Mouse (Mus musculus): ENCODE data around the gene Slc35b2. TPM values are rescaled to one million over a fixed set of nuclear protein-coding genes. Genes with fewer than 3 reads are reported as not detected.

The Slc35b2 gene
- polyA plus RNA-seq, 1 experiment from 2014 or later, result 121 TPM

DNA sequence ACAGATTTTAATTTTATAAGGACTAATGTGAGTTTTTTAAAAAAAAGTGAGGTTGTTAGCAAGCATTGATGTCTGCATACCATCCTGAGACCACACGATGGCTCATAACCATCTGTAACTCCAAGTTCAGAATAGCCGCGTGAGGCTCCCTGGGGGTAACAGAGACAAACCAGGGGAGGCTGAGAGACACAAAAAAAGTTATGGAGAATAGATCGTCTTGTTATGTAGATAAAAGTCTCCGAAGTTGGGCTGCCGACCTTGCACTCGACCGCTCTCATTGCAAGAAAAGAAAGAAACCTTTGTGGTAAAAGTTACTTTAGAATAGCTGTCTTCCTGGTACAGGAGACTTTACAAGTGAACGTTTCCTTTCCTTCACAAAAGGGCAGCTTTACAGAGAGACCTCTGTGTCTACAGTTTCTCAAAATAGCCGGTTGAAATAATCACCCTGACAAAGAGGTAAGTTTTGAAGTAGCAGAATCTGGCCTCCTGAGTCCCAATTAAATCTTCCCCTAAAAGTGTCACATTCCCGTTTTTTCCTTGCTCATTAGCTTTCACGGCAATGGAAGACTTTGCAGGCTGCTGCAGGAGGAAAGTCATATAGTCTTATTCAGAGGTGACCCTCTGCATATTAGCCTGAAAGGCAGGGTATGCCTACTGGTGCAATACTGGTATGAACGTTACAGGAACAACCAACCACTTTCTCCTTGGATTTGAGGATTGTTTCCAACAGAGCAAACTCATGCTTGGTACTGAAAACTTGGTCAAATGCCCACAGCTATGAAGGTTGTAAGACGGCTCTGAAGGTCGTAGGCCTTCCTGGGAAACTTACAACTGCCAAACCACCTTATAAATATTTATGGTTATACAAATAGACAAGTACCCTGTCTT is 43.6 kb downstream of the Slc35b2 start:
- H3K27me3 ChIP-seq (ENCODE audit: insufficient read depth, poor library complexity, severe bottlenecking), result peaks cover 17% of the 10 kb centered on the region
- DNase-seq (ENCODE audit: low spot score), result no peak
- 81% methylated on average over 15 of the region's 15 CpGs for WGBS
- no peaks in the 10 kb centered on the region for H3K9me3 ChIP-seq
- H3K36me3 ChIP-seq, result no peaks in the 10 kb centered on the region
- H3K4me1 ChIP-seq (replicated peaks), result peaks cover 19% of the 10 kb centered on the region
- H3K27ac ChIP-seq, result no peak overlapping the region
- H3K4me3 ChIP-seq, result no peak overlapping the region

DNA sequence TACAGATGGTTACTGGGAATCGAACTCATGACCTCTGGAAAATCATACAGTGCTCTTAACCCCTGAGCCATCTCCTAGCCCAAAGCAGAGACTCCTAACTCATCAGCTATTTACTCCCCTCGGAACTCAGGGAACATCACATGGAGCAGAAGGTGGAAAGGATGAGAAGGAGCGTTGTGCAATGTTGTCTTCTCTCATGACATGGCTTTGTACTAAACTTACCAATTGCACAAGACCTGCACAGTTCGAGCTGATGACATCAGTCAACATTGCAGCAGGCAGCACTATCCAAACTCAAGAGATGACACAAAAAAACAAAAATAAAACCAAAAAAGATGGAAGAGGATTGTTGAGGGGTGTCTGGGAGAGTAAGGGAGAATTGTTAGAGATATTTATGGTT is 44.7 kb downstream of the Slc35b2 start:
- no peaks in the 10 kb centered on the region for H3K9me3 ChIP-seq
- peaks cover 17% of the 10 kb centered on the region for H3K4me1 ChIP-seq (replicated peaks)
- H3K27ac ChIP-seq, result no peak overlapping the region
- peaks cover 6% of the 10 kb centered on the region; the same call in 1 of the 2 replicates for H3K27me3 ChIP-seq (ENCODE audit: insufficient read depth, poor library complexity, severe bottlenecking)
- 88% methylated on average over 4 of the region's 4 CpGs for WGBS
- no peaks in the 10 kb centered on the region for H3K36me3 ChIP-seq
- no peak for DNase-seq (ENCODE audit: low spot score)
- no peak overlapping the region for H3K4me3 ChIP-seq

DNA sequence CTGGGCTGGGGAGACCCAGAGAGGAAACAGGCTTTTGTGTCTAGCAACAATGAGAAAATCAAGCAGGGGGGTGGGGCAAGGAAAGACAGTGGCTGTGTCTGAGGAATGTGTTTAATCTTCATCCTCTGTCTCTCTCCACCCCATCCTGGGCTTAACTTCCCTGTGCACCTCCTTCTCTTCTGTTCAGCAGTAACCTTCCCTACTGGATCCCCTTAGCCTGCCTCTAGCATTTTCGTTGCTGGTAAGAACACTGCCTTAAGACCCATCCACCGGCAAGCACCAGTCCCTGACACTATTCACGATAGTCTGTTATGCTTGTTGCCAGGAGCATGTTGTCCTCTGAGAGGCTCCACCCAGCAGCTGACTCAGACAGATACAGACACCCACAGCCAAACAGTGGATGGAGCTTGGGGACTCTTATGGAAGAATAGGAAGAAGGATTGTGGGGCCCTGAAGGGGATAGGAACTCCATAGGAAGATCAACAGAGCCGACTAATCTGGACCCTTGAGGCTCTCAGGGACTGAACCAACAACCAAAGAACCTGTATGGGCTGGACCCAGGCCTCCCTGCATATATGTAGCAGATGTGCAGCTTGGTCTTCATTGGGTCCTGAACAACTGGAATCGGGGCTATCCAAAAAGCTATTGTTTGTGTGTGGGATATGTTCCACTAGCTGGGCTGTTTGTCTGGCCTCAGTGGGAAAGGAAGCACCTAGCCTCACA is 46.6 kb downstream of the Slc35b2 start:
- Histone ChIP-seq H3K27ac (peak overlapping the region; percentile 62), H3K4me3 (no peak overlapping the region), H3K36me3 (no peaks in the 10 kb centered on the region), H3K4me1 (replicated peaks) (peaks cover 17% of the 10 kb centered on the region), H3K9me3 (no peaks in the 10 kb centered on the region), H3K27me3 (ENCODE audit: insufficient read depth, poor library complexity, severe bottlenecking) (no peaks in the 10 kb centered on the region)
- 36% methylated on average over 5 of the region's 5 CpGs for WGBS
- DNase-seq (ENCODE audit: low spot score), result no peak

DNA sequence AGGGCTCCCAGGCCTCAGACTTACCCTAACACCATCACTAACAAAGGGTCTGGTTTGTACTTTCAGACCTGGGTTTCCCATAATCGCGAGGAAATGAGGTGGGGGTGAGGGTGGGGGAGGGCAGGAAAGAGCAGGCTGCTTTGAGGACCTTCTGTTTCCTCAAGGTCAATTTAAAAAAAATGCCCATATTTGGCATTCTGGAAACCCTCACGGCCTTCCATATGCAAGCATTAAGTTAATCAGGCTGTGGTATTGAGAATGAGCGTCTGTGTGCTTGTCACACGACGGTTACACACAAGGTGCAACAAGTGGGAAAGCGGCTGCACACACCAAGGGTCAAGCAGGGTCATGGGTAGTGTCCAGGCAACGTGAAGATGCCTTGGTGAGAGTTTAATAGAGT is 48.3 kb downstream of the Slc35b2 start:
- no peaks in the 10 kb centered on the region for H3K36me3 ChIP-seq
- DNase-seq (ENCODE audit: low spot score), result no peak
- H3K4me1 ChIP-seq (replicated peaks), result peaks cover 21% of the 10 kb centered on the region
- H3K4me3 ChIP-seq, result no peak overlapping the region
- H3K9me3 ChIP-seq, result no peaks in the 10 kb centered on the region
- 81% methylated on average over 8 of the region's 8 CpGs for WGBS
- no peaks in the 10 kb centered on the region for H3K27me3 ChIP-seq (ENCODE audit: insufficient read depth, poor library complexity, severe bottlenecking)
- H3K27ac ChIP-seq, result no peak overlapping the region; the same call in 1 of the 2 replicates

DNA sequence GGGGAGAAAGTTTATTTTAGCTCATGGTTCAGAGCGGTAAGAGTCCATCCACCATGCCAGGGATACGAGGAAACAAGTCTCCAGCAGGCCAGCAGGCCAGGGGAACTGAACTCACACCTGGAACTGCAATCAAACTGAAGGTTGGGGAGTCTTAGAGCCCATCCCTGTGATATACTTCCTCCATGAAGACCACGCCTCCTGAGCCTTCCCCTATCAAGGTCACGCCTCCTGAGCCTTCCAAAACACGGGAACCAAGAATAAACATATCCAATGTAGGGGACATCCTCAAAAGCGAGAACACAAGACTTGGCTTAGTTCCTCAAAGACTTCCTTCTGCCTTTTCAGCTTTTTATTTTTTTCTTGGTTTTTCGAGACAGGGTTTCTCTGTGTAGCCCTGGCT is 49.2 kb downstream of the Slc35b2 start:
- no peaks in the 10 kb centered on the region for H3K36me3 ChIP-seq
- 88% methylated on average over 7 of the region's 7 CpGs for WGBS
- H3K9me3 ChIP-seq, result no peaks in the 10 kb centered on the region
- H3K4me1 ChIP-seq (replicated peaks), result peaks cover 21% of the 10 kb centered on the region
- no peak overlapping the region for H3K27ac ChIP-seq
- no peak overlapping the region for H3K4me3 ChIP-seq
- DNase-seq (ENCODE audit: low spot score), result no peak
- H3K27me3 ChIP-seq (ENCODE audit: insufficient read depth, poor library complexity, severe bottlenecking), result no peaks in the 10 kb centered on the region

DNA sequence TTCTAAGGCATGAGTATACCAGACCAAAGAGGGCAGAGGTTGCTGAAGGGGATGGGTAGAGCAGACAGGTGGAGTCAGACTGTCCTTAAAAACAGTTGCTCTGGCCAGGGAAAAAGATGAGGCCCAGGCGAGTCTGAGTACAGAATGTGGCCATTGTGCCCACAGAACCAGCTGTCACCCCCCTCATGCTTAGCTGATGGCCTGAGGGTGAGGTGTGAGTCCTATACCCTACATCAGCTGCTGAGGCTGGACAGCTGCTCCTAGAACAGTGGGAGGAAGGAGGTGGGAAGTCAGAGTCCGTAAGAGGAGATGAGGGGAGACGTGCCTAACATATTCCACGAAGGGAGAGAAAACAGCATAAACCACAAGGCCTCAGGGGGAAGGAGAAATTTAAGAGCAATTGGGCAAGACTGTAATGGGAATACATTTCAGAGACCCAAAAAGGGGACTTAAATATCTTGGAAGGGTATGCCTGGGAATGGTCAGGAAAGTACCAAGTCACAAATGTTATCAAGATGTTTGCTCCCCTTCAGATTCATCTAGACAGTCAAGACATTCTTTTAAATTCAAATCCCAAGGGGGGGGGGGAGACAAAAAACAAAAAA is 52.5 kb downstream of the Slc35b2 start:
- no peak for DNase-seq (ENCODE audit: low spot score)
- 61% methylated on average over 4 of the region's 4 CpGs for WGBS
- Histone ChIP-seq H3K9me3 (no peaks in the 10 kb centered on the region), H3K36me3 (no peaks in the 10 kb centered on the region), H3K4me1 (replicated peaks) (peaks cover 27% of the 10 kb centered on the region), H3K27ac (0 out of 2 replicates have a peak overlapping the region, but pooled peaks have one; percentile 8), H3K27me3 (ENCODE audit: insufficient read depth, poor library complexity, severe bottlenecking) (no peaks in the 10 kb centered on the region), H3K4me3 (no peak overlapping the region)

DNA sequence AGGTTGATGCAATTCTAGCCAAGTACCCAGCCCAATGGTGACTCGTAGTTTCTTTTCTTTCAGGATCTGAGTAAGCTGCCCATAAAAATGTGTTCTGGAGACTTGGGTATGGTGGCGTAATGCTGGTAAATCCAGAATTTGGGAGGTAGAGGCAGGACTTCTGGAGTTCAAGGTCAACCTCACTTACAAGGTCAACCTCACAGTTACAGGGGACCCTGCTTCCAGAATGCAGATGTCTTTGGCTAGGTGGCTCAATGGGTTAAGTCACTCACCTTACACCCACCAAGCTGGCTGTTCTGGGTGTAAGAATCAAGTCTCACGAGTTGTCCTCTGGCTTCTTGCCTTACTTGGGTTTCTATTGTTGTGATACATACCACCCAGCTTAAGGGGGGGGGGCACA is 53.0 kb downstream of the Slc35b2 start:
- H3K4me3 ChIP-seq, result no peak overlapping the region
- no peaks in the 10 kb centered on the region for H3K9me3 ChIP-seq
- no peaks in the 10 kb centered on the region for H3K27me3 ChIP-seq (ENCODE audit: insufficient read depth, poor library complexity, severe bottlenecking)
- WGBS, result 88% methylated on average over 3 of the region's 3 CpGs
- H3K4me1 ChIP-seq (replicated peaks), result peaks cover 21% of the 10 kb centered on the region
- DNase-seq (ENCODE audit: low spot score), result no peak
- no peak overlapping the region for H3K27ac ChIP-seq
- no peaks in the 10 kb centered on the region for H3K36me3 ChIP-seq

Other genes with a start within 250 kb of the Slc35b2 start
- gene Cdc5l, start 130.1 kb upstream of the Slc35b2 start, polyA plus RNA-seq (2016; fragmentation: Nextera tagmentation; extraction: Ambion mirVana), result 54.8 and 65.1 TPM in 2 replicates
- 0.31 and 0.36 TPM in 2 replicates for gene Spats1, start 88.5 kb upstream of the Slc35b2 start, polyA plus RNA-seq (2016; fragmentation: Nextera tagmentation; extraction: Ambion mirVana)
- 27.7 and 35.0 TPM in 2 replicates for gene Aars2, start 57.0 kb upstream of the Slc35b2 start, polyA plus RNA-seq (2016; fragmentation: Nextera tagmentation; extraction: Ambion mirVana)
- 1.7 and 3.8 TPM in 2 replicates for gene Tcte1, start 40.4 kb upstream of the Slc35b2 start, polyA plus RNA-seq (2016; fragmentation: Nextera tagmentation; extraction: Ambion mirVana)
- 7.2 and 10.6 TPM in 2 replicates for gene Tmem151b, start 14.2 kb upstream of the Slc35b2 start, polyA plus RNA-seq (2016; fragmentation: Nextera tagmentation; extraction: Ambion mirVana)
- 8.3 and 9.7 TPM in 2 replicates for gene Nfkbie, start 8.2 kb upstream of the Slc35b2 start, polyA plus RNA-seq (2016; fragmentation: Nextera tagmentation; extraction: Ambion mirVana)
- 1,585 and 2,006 TPM in 2 replicates for gene Hsp90ab1, start 9.4 kb downstream of the Slc35b2 start, polyA plus RNA-seq (2016; fragmentation: Nextera tagmentation; extraction: Ambion mirVana)
- 60.4 and 72.0 TPM in 2 replicates for gene Slc29a1, start 35.7 kb downstream of the Slc35b2 start, polyA plus RNA-seq (2016; fragmentation: Nextera tagmentation; extraction: Ambion mirVana)
- gene Mymx, start 38.2 kb downstream of the Slc35b2 start, polyA plus RNA-seq (2016; fragmentation: Nextera tagmentation; extraction: Ambion mirVana), result 0.62 TPM in 1 of 2 replicates, not detected in the other
- gene Capn11, start 95.5 kb downstream of the Slc35b2 start, polyA plus RNA-seq (2016; fragmentation: Nextera tagmentation; extraction: Ambion mirVana), result 0.31 and 1.2 TPM in 2 replicates
- 146 and 150 TPM in 2 replicates for gene Mrpl14, start 122.4 kb downstream of the Slc35b2 start, polyA plus RNA-seq (2016; fragmentation: Nextera tagmentation; extraction: Ambion mirVana)
- 60.5 and 83.5 TPM in 2 replicates for gene Tmem63b, start 123.0 kb downstream of the Slc35b2 start, polyA plus RNA-seq (2016; fragmentation: Nextera tagmentation; extraction: Ambion mirVana)
- 0.58 and 0.67 TPM in 2 replicates for gene 1600014C23Rik, start 170.0 kb downstream of the Slc35b2 start, polyA plus RNA-seq (2016; fragmentation: Nextera tagmentation; extraction: Ambion mirVana)

All from hindbrain, embryonic 10.5 days (tissue).